8 mouse cellular contexts compared by ENCODE assay signal in the genomic region with DNA sequence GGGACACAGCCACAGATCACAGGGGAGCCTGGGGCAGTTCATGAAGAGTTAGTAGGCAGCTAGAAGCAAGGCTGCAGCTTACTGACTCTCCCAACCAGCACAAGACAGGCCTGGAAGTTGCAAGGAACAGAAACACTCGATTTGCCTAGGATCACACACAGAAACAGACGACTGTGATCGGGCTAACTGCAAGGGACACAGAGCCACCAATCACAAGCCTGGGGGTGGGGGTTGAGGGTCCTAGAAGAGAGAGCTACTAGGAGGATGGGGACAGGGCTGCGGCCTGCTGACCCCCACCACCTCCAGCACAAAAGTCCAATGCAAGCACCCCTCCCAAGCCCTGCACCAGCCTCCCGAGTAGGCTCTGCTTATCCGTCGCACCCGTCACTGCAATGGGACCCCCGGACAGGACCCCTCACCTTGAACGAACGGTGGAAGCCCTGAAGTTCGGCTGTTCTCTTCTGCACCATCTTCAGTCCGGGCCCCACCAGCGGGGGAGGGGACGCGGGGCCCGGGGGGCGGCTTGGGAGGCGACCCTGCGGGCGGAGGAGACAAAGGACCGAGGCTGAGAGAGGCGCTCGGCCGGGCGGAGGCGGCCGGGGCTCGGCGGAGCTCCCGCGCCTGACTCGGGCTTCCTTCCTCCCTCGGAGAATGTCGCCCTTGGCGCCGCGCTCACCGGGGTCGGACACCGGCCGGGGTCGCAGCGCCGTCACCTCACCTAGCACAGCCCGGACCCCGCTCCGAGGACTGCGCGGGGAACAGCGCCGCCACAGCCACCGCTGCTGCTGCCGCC. TPM values are rescaled to one million over a fixed set of nuclear protein-coding genes. Genes with fewer than 3 reads are reported as not detected.
A peak's percentile ranks its signal among the peaks of the same experiment; 100 is the strongest.
DNase-seq lines count a peak whose midpoint lies in the region; ATAC-seq and TF ChIP-seq lines count a peak whose summit lies in the region.

No protein-coding gene starts in this region.

- H3K9ac ChIP-seq in embryonic facial prominence, embryonic 13.5 days: peak overlapping the region; percentile 94
- H3K9ac ChIP-seq in intestine, embryonic 16.5 days (ENCODE audit: low read depth, low read length): peak overlapping the region; percentile 97
- H3K9ac ChIP-seq in midbrain, embryonic 14.5 days (replicated peaks; ENCODE audit: low read length): peak overlapping the region; percentile 96

- H3K4me1 ChIP-seq in heart, embryonic 10.5 days: peaks cover 84% of the 10 kb centered on the region
- H3K4me1 ChIP-seq in E14TG2a.4 (replicated peaks; ENCODE audit: low read depth, low read length): peaks cover 74% of the 10 kb centered on the region
- H3K4me1 ChIP-seq in embryonic facial prominence, embryonic 13.5 days: peaks cover 60% of the 10 kb centered on the region
- peaks cover 55% of the 10 kb centered on the region for H3K4me1 ChIP-seq in intestine, embryonic 16.5 days (ENCODE audit: control insufficient read depth, insufficient read depth, low read length)
- peaks cover 46% of the 10 kb centered on the region for H3K4me1 ChIP-seq in midbrain, embryonic 14.5 days (ENCODE audit: control insufficient read depth, insufficient read depth, low read length)

- peak overlapping the region; percentile 95 for H3K4me3 ChIP-seq in heart, embryonic 10.5 days
- H3K4me3 ChIP-seq in E14TG2a.4 (replicated peaks; ENCODE audit: low read length): peak overlapping the region; percentile 87
- H3K4me3 ChIP-seq in embryonic facial prominence, embryonic 13.5 days: peak overlapping the region; percentile 71
- peak overlapping the region; percentile 96 for H3K4me3 ChIP-seq in intestine, embryonic 16.5 days (ENCODE audit: low read length)
- peak overlapping the region; percentile 98 for H3K4me3 ChIP-seq in midbrain, embryonic 14.5 days (replicated peaks; ENCODE audit: low read depth, low read length)

- peak overlapping the region; percentile 91 for H3K4me2 ChIP-seq in embryonic facial prominence, embryonic 13.5 days
- peak overlapping the region; percentile 64 for H3K4me2 ChIP-seq in intestine, embryonic 16.5 days (ENCODE audit: low read depth, low read length)
- peak overlapping the region; percentile 96 for H3K4me2 ChIP-seq in midbrain, embryonic 14.5 days (ENCODE audit: low read length)

- ATAC-seq in embryonic facial prominence, embryonic 13.5 days (ENCODE audit: insufficient number of reproducible peaks, insufficient read depth, low FRiP score, low TSS enrichment, low read depth): no peak
- ATAC-seq in intestine, embryonic 16.5 days: peak; percentile 4; the same call in 1 of the 2 replicates
- peak; percentile 21 for ATAC-seq in midbrain, embryonic 14.5 days (ENCODE audit: low FRiP score, low TSS enrichment)

- no peaks in the 10 kb centered on the region for H3K9me3 ChIP-seq in heart, embryonic 10.5 days
- H3K9me3 ChIP-seq in E14TG2a.4 (ENCODE audit: low read length): no peaks in the 10 kb centered on the region
- H3K9me3 ChIP-seq in embryonic facial prominence, embryonic 13.5 days: no peaks in the 10 kb centered on the region
- H3K9me3 ChIP-seq in intestine, embryonic 16.5 days (ENCODE audit: control insufficient read depth, low read length): no peaks in the 10 kb centered on the region
- no peaks in the 10 kb centered on the region for H3K9me3 ChIP-seq in midbrain, embryonic 14.5 days (ENCODE audit: control insufficient read depth, low read length)

- under 1% methylated on average over 52 of the region's 54 CpGs for WGBS in heart, embryonic 10.5 days
- WGBS in embryonic facial prominence, embryonic 13.5 days: 1% methylated on average over 28 of the region's 54 CpGs
- WGBS in intestine, embryonic 16.5 days: 0% methylated on average over 41 of the region's 54 CpGs
- WGBS in midbrain, embryonic 14.5 days: under 1% methylated on average over 53 of the region's 54 CpGs

- H3K36me3 ChIP-seq in heart, embryonic 10.5 days: peaks cover 26% of the 10 kb centered on the region
- H3K36me3 ChIP-seq in E14TG2a.4 (ENCODE audit: insufficient read depth, low read length): peaks cover 45% of the 10 kb centered on the region
- H3K36me3 ChIP-seq in embryonic facial prominence, embryonic 13.5 days: peaks cover 34% of the 10 kb centered on the region
- H3K36me3 ChIP-seq in intestine, embryonic 16.5 days (ENCODE audit: control insufficient read depth, insufficient read depth, low read length): peaks cover 10% of the 10 kb centered on the region
- H3K36me3 ChIP-seq in midbrain, embryonic 14.5 days (ENCODE audit: control insufficient read depth, insufficient read depth, low read length): peaks cover 22% of the 10 kb centered on the region

- no peaks in the 10 kb centered on the region for H3K27me3 ChIP-seq in heart, embryonic 10.5 days (ENCODE audit: insufficient read depth, poor library complexity, severe bottlenecking)
- H3K27me3 ChIP-seq in E14TG2a.4 (ENCODE audit: insufficient read depth, low read length): no peaks in the 10 kb centered on the region
- H3K27me3 ChIP-seq in embryonic facial prominence, embryonic 13.5 days: no peaks in the 10 kb centered on the region
- H3K27me3 ChIP-seq in intestine, embryonic 16.5 days (replicated peaks; ENCODE audit: control insufficient read depth, insufficient read depth, low read length): no peaks in the 10 kb centered on the region
- H3K27me3 ChIP-seq in midbrain, embryonic 14.5 days (ENCODE audit: control insufficient read depth, insufficient read depth, low read length): no peaks in the 10 kb centered on the region

- no peak for TF ChIP-seq CTCF in E14TG2a.4 (conservative IDR thresholded peaks at IDR 0.05; ENCODE audit: low read length)

- peak overlapping the region; percentile 98 for H3K27ac ChIP-seq in heart, embryonic 10.5 days
- peak overlapping the region; percentile 98 for H3K27ac ChIP-seq in embryonic facial prominence, embryonic 13.5 days
- peak overlapping the region; percentile 75 for H3K27ac ChIP-seq in intestine, embryonic 16.5 days (ENCODE audit: low read length)
- H3K27ac ChIP-seq in midbrain, embryonic 14.5 days (replicated peaks; ENCODE audit: low read depth, low read length): peak overlapping the region; percentile 97

- no peak for DNase-seq in heart, embryonic 10.5 days (ENCODE audit: low spot score)
- DNase-seq in heart, adult 9 months (ENCODE audit: low spot score in 2 of 2): no peak
- peak; percentile 55 for DNase-seq in midbrain, embryonic 14.5 days
- no peak for DNase-seq in thymus, postnatal 0 days (ENCODE audit: low spot score)
- no peak for DNase-seq in adrenal gland, adult 18-20 months (ENCODE audit: low spot score in 2 of 2)

RNA-seq across cellular contexts. Expression of gene Mknk2, which starts 2.3 kb away (rescaled TPM):
- polyA plus RNA-seq in heart, embryonic 10.5 days (2016; fragmentation: Nextera tagmentation; extraction: Ambion mirVana): 90.8 and 92.0 TPM in 2 replicates
- polyA plus RNA-seq in embryonic facial prominence, embryonic 13.5 days (2015; fragmentation: Nextera tagmentation; extraction: Ambion mirVana): 78.3 and 86.3 TPM in 2 replicates
- 18.3 and 49.9 TPM in 2 replicates for polyA plus RNA-seq in intestine, embryonic 16.5 days (2015; fragmentation: Nextera tagmentation; extraction: Ambion mirVana)
- polyA plus RNA-seq in midbrain, embryonic 14.5 days (2014; fragmentation: Nextera tagmentation; extraction: Ambion mirVana): 46.7 and 54.2 TPM in 2 replicates
- polyA plus RNA-seq in thymus, postnatal 0 days (2015; fragmentation: Nextera tagmentation; extraction: Ambion mirVana): 119 and 125 TPM in 2 replicates
- total RNA-seq in adrenal gland, adult 18-20 months (2021): 100 to 1,000 TPM; 162 to 331 TPM

RNA-seq across cellular contexts. Expression of gene Btbd2, which starts 18.7 kb away (rescaled TPM):
- 59.0 and 69.9 TPM in 2 replicates for polyA plus RNA-seq in heart, embryonic 10.5 days (2016; fragmentation: Nextera tagmentation; extraction: Ambion mirVana)
- polyA plus RNA-seq in embryonic facial prominence, embryonic 13.5 days (2015; fragmentation: Nextera tagmentation; extraction: Ambion mirVana): 76.8 and 82.4 TPM in 2 replicates
- 9.2 and 10.6 TPM in 2 replicates for polyA plus RNA-seq in intestine, embryonic 16.5 days (2015; fragmentation: Nextera tagmentation; extraction: Ambion mirVana)
- polyA plus RNA-seq in midbrain, embryonic 14.5 days (2014; fragmentation: Nextera tagmentation; extraction: Ambion mirVana): 80.1 and 88.8 TPM in 2 replicates
- polyA plus RNA-seq in thymus, postnatal 0 days (2015; fragmentation: Nextera tagmentation; extraction: Ambion mirVana): 31.6 and 31.9 TPM in 2 replicates
- 10 to 100 TPM; 51.4 to 58.5 TPM for total RNA-seq in adrenal gland, adult 18-20 months (2021)

RNA-seq across cellular contexts. Expression of gene Mob3a, which starts 26.2 kb away (rescaled TPM):
- polyA plus RNA-seq in heart, embryonic 10.5 days (2016; fragmentation: Nextera tagmentation; extraction: Ambion mirVana): 54.8 and 56.8 TPM in 2 replicates
- polyA plus RNA-seq in embryonic facial prominence, embryonic 13.5 days (2015; fragmentation: Nextera tagmentation; extraction: Ambion mirVana): 45.8 and 46.3 TPM in 2 replicates
- polyA plus RNA-seq in intestine, embryonic 16.5 days (2015; fragmentation: Nextera tagmentation; extraction: Ambion mirVana): 39.8 and 41.8 TPM in 2 replicates
- polyA plus RNA-seq in midbrain, embryonic 14.5 days (2014; fragmentation: Nextera tagmentation; extraction: Ambion mirVana): 45.2 and 47.3 TPM in 2 replicates
- polyA plus RNA-seq in thymus, postnatal 0 days (2015; fragmentation: Nextera tagmentation; extraction: Ambion mirVana): 107 and 114 TPM in 2 replicates
- total RNA-seq in adrenal gland, adult 18-20 months (2021): 10 to 100 TPM; 16.1 to 29.6 TPM

RNA-seq across cellular contexts. Expression of gene Izumo4, which starts 26.4 kb away (rescaled TPM):
- polyA plus RNA-seq in heart, embryonic 10.5 days (2016; fragmentation: Nextera tagmentation; extraction: Ambion mirVana): 12.8 and 14.4 TPM in 2 replicates
- polyA plus RNA-seq in embryonic facial prominence, embryonic 13.5 days (2015; fragmentation: Nextera tagmentation; extraction: Ambion mirVana): 24.0 and 29.2 TPM in 2 replicates
- 18.5 and 25.0 TPM in 2 replicates for polyA plus RNA-seq in intestine, embryonic 16.5 days (2015; fragmentation: Nextera tagmentation; extraction: Ambion mirVana)
- 22.4 and 25.1 TPM in 2 replicates for polyA plus RNA-seq in midbrain, embryonic 14.5 days (2014; fragmentation: Nextera tagmentation; extraction: Ambion mirVana)
- 17.8 and 20.1 TPM in 2 replicates for polyA plus RNA-seq in thymus, postnatal 0 days (2015; fragmentation: Nextera tagmentation; extraction: Ambion mirVana)
- total RNA-seq in adrenal gland, adult 18-20 months (2021): 10 to 100 TPM; 11.0 to 18.0 TPM

RNA-seq across cellular contexts. Expression of gene Csnk1g2, which starts 53.0 kb away (rescaled TPM):
- 110 and 150 TPM in 2 replicates for polyA plus RNA-seq in heart, embryonic 10.5 days (2016; fragmentation: Nextera tagmentation; extraction: Ambion mirVana)
- polyA plus RNA-seq in embryonic facial prominence, embryonic 13.5 days (2015; fragmentation: Nextera tagmentation; extraction: Ambion mirVana): 131 and 169 TPM in 2 replicates
- 15.1 and 22.2 TPM in 2 replicates for polyA plus RNA-seq in intestine, embryonic 16.5 days (2015; fragmentation: Nextera tagmentation; extraction: Ambion mirVana)
- polyA plus RNA-seq in midbrain, embryonic 14.5 days (2014; fragmentation: Nextera tagmentation; extraction: Ambion mirVana): 74.1 and 98.5 TPM in 2 replicates
- 153 and 160 TPM in 2 replicates for polyA plus RNA-seq in thymus, postnatal 0 days (2015; fragmentation: Nextera tagmentation; extraction: Ambion mirVana)
- 100 to 1,000 TPM; 134 to 140 TPM for total RNA-seq in adrenal gland, adult 18-20 months (2021)
